Mouse (Mus musculus) lung, postnatal 0 days (tissue): Measurements from ENCODE around the gene Lix1l. TPM values are rescaled to one million over a fixed set of nuclear protein-coding genes. Genes with fewer than 3 reads are reported as not detected.

Source experiments
- ATAC-seq: fragments of 200-750 bp; cut with Nextera tagmentation; 2 replicates; pipeline ENCODE4 v1.8.0; 2017; ENCODE audit warnings: moderate library complexity
- DNase-seq: peaks from one replicate; pipeline ENCODE4 v3.0.0-alpha.2; 2016; ENCODE audit warnings: low spot score
- H3K27ac ChIP-seq: fragments of 300-500 bp; sonication (generic); 2 replicates; pipeline ENCODE4 v1.5.1; 2014; ENCODE audit warnings: antibody characterized with exemption, mild to moderate bottlenecking, low read length, mixed read lengths
- H3K27me3 ChIP-seq: fragments of 300-500 bp; sonication (generic); replicated peaks from 2 replicates; pipeline ENCODE4 v1.6.1; 2014; ENCODE audit warnings: low read length, mixed read lengths; ENCODE audit not compliant: insufficient read depth
- H3K36me3 ChIP-seq: fragments of 300-500 bp; sonication (generic); 2 replicates; pipeline ENCODE4 v1.6.1; 2014; ENCODE audit warnings: low read length, mixed read lengths; ENCODE audit not compliant: insufficient read depth
- H3K4me1 ChIP-seq: fragments of 300-500 bp; sonication (generic); 2 replicates; pipeline ENCODE4 v1.6.1; 2014; ENCODE audit warnings: antibody characterized with exemption, low read depth, low read length, mixed read lengths; ENCODE audit not compliant: insufficient read depth
- H3K4me2 ChIP-seq: fragments of 300-500 bp; sonication (generic); replicated peaks from 2 replicates; pipeline ENCODE4 v1.6.1; 2014; ENCODE audit warnings: low read depth, mild to moderate bottlenecking, low read length, moderate library complexity, mixed read lengths
- H3K4me3 ChIP-seq: fragments of 300-500 bp; sonication (generic); 2 replicates; pipeline ENCODE4 v1.5.1; 2014; ENCODE audit warnings: low read depth, low read length
- H3K9ac ChIP-seq: fragments of 300-500 bp; sonication (generic); replicated peaks from 2 replicates; pipeline ENCODE4 v1.6.1; 2014; ENCODE audit warnings: low read depth, mild to moderate bottlenecking
- H3K9me3 ChIP-seq: fragments of 300-500 bp; sonication (generic); 2 replicates; pipeline ENCODE4 v1.6.1; 2016; ENCODE audit warnings: low read length, mixed read lengths
- CTCF ChIP-seq: IDR thresholded peaks from 2 replicates; pipeline ENCODE4 v1.5.1; 2016; ENCODE audit warnings: antibody characterized with exemption, mild to moderate bottlenecking
- EP300 ChIP-seq: IDR thresholded peaks from 2 replicates; pipeline ENCODE4 v1.6.1; 2016; ENCODE audit warnings: antibody characterized with exemption, mild to moderate bottlenecking, control low read depth
- WGBS: fragments of 180-500 bp; shearing (Covaris S2); extraction: QIAGEN DNeasy Blood & Tissue Kit; methylation state at CpG from one replicate; pipeline ENCODE4 v1.1.7; 2014; 5-methylcytosine and 5-hydroxymethylcytosine counted together
- polyA plus RNA-seq: library from polyadenylated mRNA; unstranded; fragments of >200 nt; fragmentation: Nextera tagmentation; extraction: Ambion mirVana; gene quantifications from 2 replicates; pipeline ENCODE4 v1.2.1, GENCODE M21; 2015

Gene Lix1l
- polyA plus RNA-seq, 1 experiment from 2014 or later: 5.4 TPM

DNA sequence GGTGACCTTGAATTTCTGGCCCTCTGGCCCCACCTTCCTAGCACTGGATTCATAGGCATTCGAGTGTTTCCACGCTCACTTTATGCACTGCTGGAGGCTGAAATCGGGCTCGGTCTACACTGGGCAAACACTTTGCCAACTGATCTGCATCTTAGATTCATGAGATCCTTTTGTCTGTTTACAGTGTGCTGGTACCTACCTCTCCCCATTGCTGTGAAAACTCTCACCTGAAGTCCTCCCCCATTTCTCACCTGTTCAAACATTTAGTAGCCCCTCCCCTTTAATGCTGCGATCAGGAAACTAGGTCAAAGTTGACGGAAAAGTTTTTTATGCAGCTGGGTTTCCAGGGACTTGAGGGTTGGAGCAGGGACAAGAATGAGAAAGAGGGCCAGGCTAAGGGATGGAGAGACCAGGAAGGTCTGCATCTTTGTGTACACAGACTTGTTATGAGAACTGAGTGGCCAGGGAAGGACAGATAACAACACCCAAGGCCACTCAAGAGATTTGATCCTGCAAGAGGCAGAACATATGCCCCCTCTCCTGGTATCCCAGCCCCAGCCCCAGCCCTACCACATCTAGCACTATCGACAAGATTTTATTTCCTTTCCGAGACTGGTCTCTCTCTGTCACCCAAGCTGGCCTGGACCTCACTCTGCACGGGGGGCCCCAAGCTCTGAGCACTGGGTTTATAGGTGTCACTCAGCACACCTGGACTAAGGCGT lies 36.9 kb upstream of the Lix1l start:
- TF ChIP-seq CTCF (no peak), EP300 (peak; percentile 89)
- 18% methylated on average over 10 of the region's 10 CpGs for WGBS
- no peaks in the 10 kb centered on the region for H3K9me3 ChIP-seq
- peaks cover 8% of the 10 kb centered on the region; the same call in 1 of the 2 replicates for H3K4me1 ChIP-seq
- ATAC-seq (peak; percentile 68), DNase-seq (peak; percentile 91)
- H3K27me3 ChIP-seq: no peaks in the 10 kb centered on the region
- no peak overlapping the region for H3K4me3 ChIP-seq
- H3K36me3 ChIP-seq: peaks cover 24% of the 10 kb centered on the region
- peak overlapping the region; percentile 25 for H3K4me2 ChIP-seq
- H3K27ac ChIP-seq: peak overlapping the region; percentile 99
- H3K9ac ChIP-seq: no peak overlapping the region

DNA sequence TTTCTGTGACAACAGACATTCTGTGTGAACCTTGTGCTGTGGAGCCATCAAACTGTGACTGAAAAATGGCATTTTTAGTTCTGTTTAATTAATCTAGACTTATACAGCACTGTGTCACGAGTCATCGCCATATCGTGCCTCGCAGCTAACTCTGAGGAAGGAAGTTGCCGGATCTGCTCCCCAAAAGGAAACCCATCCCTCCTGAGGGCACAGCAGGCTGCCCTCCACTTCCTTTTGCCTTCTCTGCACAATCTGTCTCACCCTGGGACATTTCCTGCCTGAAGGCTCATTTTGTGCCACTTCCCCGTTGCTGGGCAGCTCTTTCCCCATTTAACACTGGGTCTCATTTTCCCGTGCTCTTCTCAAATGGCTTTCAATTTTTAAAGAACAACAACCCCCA lies 36.3 kb upstream of the Lix1l start:
- ATAC-seq (peak; percentile 42), DNase-seq (peak; percentile 85)
- Histone ChIP-seq H3K9ac (no peak overlapping the region), H3K27ac (peak overlapping the region; percentile 99), H3K4me3 (no peak overlapping the region), H3K27me3 (no peaks in the 10 kb centered on the region), H3K36me3 (peaks cover 18% of the 10 kb centered on the region), H3K4me2 (peak overlapping the region; percentile 25), H3K9me3 (no peaks in the 10 kb centered on the region), H3K4me1 (peaks cover 8% of the 10 kb centered on the region; the same call in 1 of the 2 replicates)
- whole genome bisulfite sequencing: 11% methylated on average over 7 of the region's 7 CpGs
- TF ChIP-seq EP300 (peak; percentile 96), CTCF (no peak)

DNA sequence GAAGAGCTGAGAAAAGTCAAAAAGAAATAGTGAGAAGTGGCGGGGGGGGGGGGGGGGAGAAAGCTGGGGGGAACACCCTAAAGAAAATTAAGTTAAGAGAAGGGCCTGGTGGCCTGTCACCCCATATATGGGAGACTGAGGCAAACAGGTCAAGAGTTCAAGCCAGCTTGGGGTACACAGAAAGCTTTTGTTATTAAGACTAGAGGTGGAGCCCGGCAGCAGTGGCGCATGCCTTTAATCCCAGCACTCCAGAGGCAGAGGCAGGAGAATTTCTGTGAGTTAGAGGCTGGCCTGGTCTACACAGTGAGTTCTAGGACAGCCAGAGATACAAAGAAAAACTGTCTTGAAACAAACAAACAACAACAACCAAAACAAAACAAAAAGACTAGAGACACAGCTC lies 35.8 kb upstream of the Lix1l start:
- Histone ChIP-seq H3K9ac (no peak overlapping the region), H3K36me3 (peaks cover 14% of the 10 kb centered on the region), H3K4me3 (no peak overlapping the region), H3K27ac (peak overlapping the region; percentile 99), H3K9me3 (no peaks in the 10 kb centered on the region), H3K4me1 (peaks cover 8% of the 10 kb centered on the region; the same call in 1 of the 2 replicates), H3K27me3 (no peaks in the 10 kb centered on the region), H3K4me2 (no peak overlapping the region)
- 66% methylated on average over 3 of the region's 3 CpGs for whole genome bisulfite sequencing
- TF ChIP-seq EP300: no peak
- TF ChIP-seq CTCF: no peak
- ATAC-seq: no peak
- DNase-seq: no peak

DNA sequence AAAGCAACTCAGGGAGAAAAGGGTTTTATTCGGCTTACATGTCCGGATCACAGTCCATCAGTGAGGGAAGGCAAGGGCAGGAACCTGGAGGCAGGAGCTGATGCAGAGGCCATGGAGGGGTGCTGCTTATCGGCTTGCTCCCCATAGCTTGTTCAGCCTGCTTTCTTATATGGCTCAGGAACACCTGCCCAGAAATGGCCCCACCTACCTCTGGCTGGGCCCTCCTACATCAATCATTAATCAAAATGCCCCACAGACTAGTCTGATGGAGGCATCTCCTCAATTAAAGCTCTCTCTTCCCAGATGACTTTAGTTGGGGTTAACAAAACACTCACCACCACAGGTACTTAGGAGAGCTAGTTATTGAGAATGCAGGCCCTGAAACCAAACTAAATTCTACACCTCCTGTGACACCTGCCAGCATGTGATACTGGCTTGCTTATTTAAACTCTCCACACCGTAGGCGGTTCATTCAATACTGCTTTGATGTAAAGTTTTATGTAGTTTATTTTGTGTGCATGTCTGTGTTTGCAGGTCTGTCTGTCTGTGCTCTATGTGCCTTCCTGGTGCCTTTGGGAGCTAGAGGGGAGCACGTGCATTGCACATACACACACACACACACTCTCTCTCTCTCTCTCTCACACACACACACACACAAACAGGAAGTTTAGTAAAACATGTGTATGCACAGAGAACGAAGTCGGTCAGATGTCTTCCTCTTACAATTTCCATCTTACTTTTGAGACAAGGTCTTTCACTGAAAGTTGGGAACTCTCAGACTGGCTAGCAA lies 34.1 kb upstream of the Lix1l start:
- H3K4me2 ChIP-seq: no peak overlapping the region
- no peaks in the 10 kb centered on the region; the same call in 1 of the 2 replicates for H3K36me3 ChIP-seq
- WGBS: 62% methylated on average over 8 of the region's 8 CpGs
- TF ChIP-seq CTCF: no peak
- no peak for TF ChIP-seq EP300
- DNase-seq: no peak
- no peak overlapping the region for H3K27ac ChIP-seq
- H3K9ac ChIP-seq: no peak overlapping the region
- H3K27me3 ChIP-seq: no peaks in the 10 kb centered on the region
- no peak for ATAC-seq
- H3K9me3 ChIP-seq: no peaks in the 10 kb centered on the region
- H3K4me3 ChIP-seq: no peak overlapping the region
- H3K4me1 ChIP-seq: peaks cover 13% of the 10 kb centered on the region

DNA sequence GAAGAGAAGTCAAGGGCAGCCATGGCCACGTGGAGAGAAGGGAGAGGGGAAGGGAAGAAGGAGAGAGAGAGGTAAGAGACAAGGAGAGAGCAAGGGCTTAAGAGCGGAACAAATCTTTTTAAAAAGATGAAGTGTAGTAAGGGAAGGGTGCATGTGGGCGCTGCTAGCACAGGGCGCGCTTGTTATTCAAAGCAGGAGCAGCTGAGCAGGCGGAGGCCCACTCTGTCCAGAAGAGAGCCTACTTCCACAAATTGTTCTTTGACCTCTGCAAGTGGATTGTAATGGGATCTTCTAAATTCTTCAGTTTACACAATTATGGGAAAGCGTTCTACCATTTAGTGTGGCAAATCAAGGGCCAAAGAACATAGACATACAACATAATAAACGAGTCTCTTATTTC lies 32.3 kb upstream of the Lix1l start:
- WGBS: 62% methylated on average over 8 of the region's 8 CpGs
- Histone ChIP-seq H3K4me3 (no peak overlapping the region), H3K4me1 (peaks cover 14% of the 10 kb centered on the region), H3K27me3 (no peaks in the 10 kb centered on the region), H3K9ac (no peak overlapping the region), H3K9me3 (no peaks in the 10 kb centered on the region), H3K36me3 (no peaks in the 10 kb centered on the region), H3K4me2 (no peak overlapping the region), H3K27ac (0 out of 2 replicates have a peak overlapping the region, but pooled peaks have one; percentile 2)
- TF ChIP-seq EP300 (no peak), CTCF (no peak)
- ATAC-seq (no peak), DNase-seq (no peak)

DNA sequence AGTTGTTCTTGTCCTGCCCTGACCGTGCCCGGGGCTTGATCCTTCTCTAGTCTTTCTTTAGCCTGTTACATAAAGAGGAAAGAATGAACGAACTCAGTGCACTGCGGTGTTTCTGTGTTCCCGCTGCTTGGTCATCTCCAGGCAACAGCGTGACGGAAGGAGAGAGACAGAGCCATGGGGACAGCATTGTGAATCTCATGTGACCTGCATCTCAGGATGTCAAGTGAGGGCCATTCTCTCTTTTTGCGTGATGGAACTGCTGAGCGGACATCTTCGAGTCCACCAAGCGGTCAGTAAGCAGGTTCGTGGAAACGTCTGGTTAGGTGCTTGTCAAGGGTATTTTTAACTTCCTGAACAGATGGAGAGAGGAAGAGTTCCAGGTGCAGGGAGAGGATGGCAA lies 31.4 kb upstream of the Lix1l start:
- 88% methylated on average over 13 of the region's 13 CpGs for WGBS
- H3K36me3 ChIP-seq: no peaks in the 10 kb centered on the region
- peaks cover 11% of the 10 kb centered on the region for H3K4me1 ChIP-seq
- H3K27me3 ChIP-seq: no peaks in the 10 kb centered on the region
- TF ChIP-seq CTCF (no peak), EP300 (no peak)
- H3K9ac ChIP-seq: no peak overlapping the region
- H3K9me3 ChIP-seq: no peaks in the 10 kb centered on the region
- ATAC-seq (no peak), DNase-seq (no peak)
- no peak overlapping the region for H3K27ac ChIP-seq
- H3K4me3 ChIP-seq: no peak overlapping the region
- no peak overlapping the region for H3K4me2 ChIP-seq
